Mouse (Mus musculus) frontal cortex, postnatal 36 days (tissue): ENCODE results near the gene Tstd1.

ENCODE experiments used
- DNase-seq, 2 experiments: peaks; one replicate each; pipeline ENCODE4 v3.0.0; 2022; ENCODE audit warnings: low spot score in 2 of 2

The Tstd1 gene

GRCm38 (mm10) chr1:171454926-171455325 is 36.3 kb downstream of the Tstd1 start:
- DNase-seq: no peak

GRCm38 (mm10) chr1:171457568-171457967 is 38.9 kb downstream of the Tstd1 start:
- no peak for DNase-seq

GRCm38 (mm10) chr1:171459791-171460190 is 41.1 kb downstream of the Tstd1 start:
- no peak for DNase-seq

GRCm38 (mm10) chr1:171460551-171461503 is 42.2 kb downstream of the Tstd1 start:
- no peak for DNase-seq

GRCm38 (mm10) chr1:171463133-171463532 is 44.5 kb downstream of the Tstd1 start:
- DNase-seq: no peak

GRCm38 (mm10) chr1:171465749-171466412 is 47.2 kb downstream of the Tstd1 start:
- DNase-seq: no peak

- DNase-seq: no peak
Measured at GRCm38 (mm10) chr1:171466565-171466964, 47.9 kb downstream of the Tstd1 start.

GRCm38 (mm10) chr1:171469678-171470077 is 51.0 kb downstream of the Tstd1 start:
- DNase-seq: no peak
